Mouse (Mus musculus) stomach, embryonic 14.5 days (tissue): ENCODE measurements around the gene Peli3. TPM values are rescaled to one million over a fixed set of nuclear protein-coding genes. Genes with fewer than 3 reads are reported as not detected.

Experiments
- ATAC-seq: fragments of 200-750 bp; cut with Nextera tagmentation; 2 replicates; pipeline ENCODE4 v1.8.0; 2017; ENCODE audit warnings: low read depth, moderate TSS enrichment; ENCODE audit not compliant: insufficient number of reproducible peaks, insufficient read depth, low FRiP score
- H3K27ac ChIP-seq: fragments of 300-500 bp; sonication (generic); 2 replicates; pipeline ENCODE4 v1.5.1; 2014; ENCODE audit warnings: mild to moderate bottlenecking, low read length, moderate library complexity, mixed read lengths
- H3K27me3 ChIP-seq: fragments of 300-500 bp; sonication (generic); 2 replicates; pipeline ENCODE4 v1.6.1; 2014; ENCODE audit warnings: low read length, control low read depth, mixed read lengths; ENCODE audit not compliant: control insufficient read depth, insufficient read depth
- H3K36me3 ChIP-seq: fragments of 300-500 bp; sonication (generic); 2 replicates; pipeline ENCODE4 v1.6.1; 2014; ENCODE audit warnings: mild to moderate bottlenecking, control low read depth, low read length, moderate library complexity, mixed read lengths; ENCODE audit not compliant: control insufficient read depth, insufficient read depth
- H3K4me1 ChIP-seq: fragments of 300-500 bp; sonication (generic); 2 replicates; pipeline ENCODE4 v1.6.1; 2014; ENCODE audit warnings: low read length, control low read depth, mixed read lengths; ENCODE audit not compliant: control insufficient read depth, insufficient read depth
- H3K4me2 ChIP-seq: fragments of 300-500 bp; sonication (generic); replicated peaks from 2 replicates; pipeline ENCODE4 v1.6.1; 2014; ENCODE audit warnings: low read depth, low read length, control low read depth
- H3K4me3 ChIP-seq: fragments of 300-500 bp; sonication (generic); 2 replicates; pipeline ENCODE4 v1.5.1; 2014; ENCODE audit warnings: low read depth, low read length, control low read depth
- H3K9ac ChIP-seq: fragments of 300-500 bp; sonication (generic); replicated peaks from 2 replicates; pipeline ENCODE4 v1.6.1; 2014; ENCODE audit warnings: low read depth, mild to moderate bottlenecking, control low read depth, low read length, moderate library complexity, mixed read lengths
- H3K9me3 ChIP-seq: fragments of 300-500 bp; sonication (generic); 2 replicates; pipeline ENCODE4 v1.6.1; 2016; ENCODE audit warnings: low read depth, low read length, control low read depth; ENCODE audit not compliant: control insufficient read depth
- WGBS: fragments of 180-500 bp; shearing (Covaris S2); extraction: QIAGEN DNeasy Blood & Tissue Kit; methylation state at CpG from one replicate; pipeline ENCODE4 v1.1.7; 2014; 5-methylcytosine and 5-hydroxymethylcytosine counted together
- polyA plus RNA-seq: library from polyadenylated mRNA; unstranded; fragments of >200 nt; fragmentation: Nextera tagmentation; extraction: Ambion mirVana; gene quantifications from 2 replicates; pipeline ENCODE4 v1.2.1, GENCODE M21; 2014

Gene Peli3
- 1.5 and 1.6 TPM in 2 replicates for polyA plus RNA-seq

GRCm38 (mm10) chr19:4942551-4943252 lies at the start of gene Peli3:
Gene Peli3 (minus strand): TSS chr19:4943127.
- peak; percentile 93 for ATAC-seq
- Histone ChIP-seq H3K9ac (peak within 1 kb of the TSS; percentile 46; the same call in 1 of the 2 replicates), H3K36me3 (no peaks in the 10 kb centered on the region), H3K27me3 (no peaks in the 10 kb centered on the region), H3K9me3 (no peaks in the 10 kb centered on the region), H3K4me3 (peak within 1 kb of the TSS; percentile 57), H3K27ac (0 out of 2 replicates have a peak within 1 kb of the TSS, but pooled peaks have one; percentile 6), H3K4me1 (peaks cover 10% of the 10 kb centered on the region), H3K4me2 (peak within 1 kb of the TSS; percentile 89)
- 1% methylated on average over 44 of the region's 55 CpGs for WGBS

- Histone ChIP-seq H3K9me3 (no peaks in the 10 kb centered on the region), H3K27ac (no peak overlapping the region), H3K36me3 (no peaks in the 10 kb centered on the region; the same call in 1 of the 2 replicates), H3K4me2 (no peak overlapping the region), H3K27me3 (peaks cover 19% of the 10 kb centered on the region), H3K4me3 (no peak overlapping the region), H3K9ac (no peak overlapping the region), H3K4me1 (no peaks in the 10 kb centered on the region)
- 18% methylated on average over 8 of the region's 8 CpGs for WGBS
- no peak for ATAC-seq
These were observed 49.4 kb upstream of the Peli3 start for GRCm38 (mm10) chr19:4992371-4992770.

GRCm38 (mm10) chr19:4990716-4991115 lies 47.8 kb upstream of the Peli3 start:
- Histone ChIP-seq H3K27me3 (peaks cover 19% of the 10 kb centered on the region), H3K4me2 (no peak overlapping the region), H3K27ac (no peak overlapping the region), H3K36me3 (no peaks in the 10 kb centered on the region; the same call in 1 of the 2 replicates), H3K4me1 (no peaks in the 10 kb centered on the region), H3K9ac (no peak overlapping the region), H3K4me3 (no peak overlapping the region), H3K9me3 (no peaks in the 10 kb centered on the region)
- ATAC-seq, result no peak; the same call in 1 of the 2 replicates
- 2% methylated on average over 22 of the region's 22 CpGs for whole genome bisulfite sequencing

DNA sequence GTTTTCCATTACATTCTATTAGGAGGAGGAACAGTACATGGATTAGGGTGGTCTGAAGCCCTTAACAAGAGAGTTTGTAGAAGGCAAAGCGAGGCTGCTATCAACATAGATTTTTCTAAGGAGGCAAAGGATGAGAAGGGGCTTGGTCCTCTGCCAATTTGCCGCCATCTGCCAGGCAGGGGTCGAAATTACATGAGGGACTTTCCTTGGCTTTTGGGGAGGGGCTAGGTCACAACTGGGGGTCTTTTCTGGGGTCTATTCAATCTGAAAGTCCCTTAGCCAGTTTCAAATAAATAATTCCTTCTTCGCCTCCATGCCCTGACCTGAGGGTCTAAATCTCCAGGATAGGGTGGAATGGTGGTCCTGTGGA lies 47.3 kb upstream of the Peli3 start, which contains the start of gene Npas4:
Gene Npas4, minus strand, starts transcription at position 61 of the 370 bp plus-strand sequence.
- Histone ChIP-seq H3K4me1 (no peaks in the 10 kb centered on the region), H3K9me3 (no peaks in the 10 kb centered on the region), H3K4me3 (no peak within 1 kb of the TSS), H3K27ac (no peak within 1 kb of the TSS), H3K4me2 (no peak within 1 kb of the TSS), H3K27me3 (peaks cover 19% of the 10 kb centered on the region), H3K36me3 (no peaks in the 10 kb centered on the region; the same call in 1 of the 2 replicates), H3K9ac (no peak within 1 kb of the TSS)
- 24% methylated on average over 4 of the region's 4 CpGs for WGBS
- no peak for ATAC-seq

GRCm38 (mm10) chr19:4989434-4990255 lies 46.7 kb upstream of the Peli3 start:
- ATAC-seq, result no peak

GRCm38 (mm10) chr19:4989013-4989412 lies 46.1 kb upstream of the Peli3 start:
- no peaks in the 10 kb centered on the region for H3K9me3 ChIP-seq
- H3K27ac ChIP-seq, result no peak overlapping the region
- ATAC-seq, result no peak
- no peaks in the 10 kb centered on the region for H3K4me1 ChIP-seq
- no peaks in the 10 kb centered on the region; the same call in 1 of the 2 replicates for H3K36me3 ChIP-seq
- H3K27me3 ChIP-seq, result peaks cover 19% of the 10 kb centered on the region
- 3% methylated on average over 13 of the region's 13 CpGs for WGBS
- no peak overlapping the region for H3K4me3 ChIP-seq
- H3K4me2 ChIP-seq, result no peak overlapping the region
- no peak overlapping the region for H3K9ac ChIP-seq

More at GRCm38 (mm10) chr19:4989434-4990255, 46.7 kb upstream of the Peli3 start:
- no peak overlapping the region for H3K9ac ChIP-seq
- no peaks in the 10 kb centered on the region for H3K4me1 ChIP-seq
- no peaks in the 10 kb centered on the region; the same call in 1 of the 2 replicates for H3K36me3 ChIP-seq
- H3K4me2 ChIP-seq, result no peak overlapping the region
- peaks cover 19% of the 10 kb centered on the region for H3K27me3 ChIP-seq
- WGBS, result 23% methylated on average over 42 of the region's 47 CpGs
- no peak overlapping the region for H3K27ac ChIP-seq
- no peak overlapping the region for H3K4me3 ChIP-seq
- H3K9me3 ChIP-seq, result no peaks in the 10 kb centered on the region

DNA sequence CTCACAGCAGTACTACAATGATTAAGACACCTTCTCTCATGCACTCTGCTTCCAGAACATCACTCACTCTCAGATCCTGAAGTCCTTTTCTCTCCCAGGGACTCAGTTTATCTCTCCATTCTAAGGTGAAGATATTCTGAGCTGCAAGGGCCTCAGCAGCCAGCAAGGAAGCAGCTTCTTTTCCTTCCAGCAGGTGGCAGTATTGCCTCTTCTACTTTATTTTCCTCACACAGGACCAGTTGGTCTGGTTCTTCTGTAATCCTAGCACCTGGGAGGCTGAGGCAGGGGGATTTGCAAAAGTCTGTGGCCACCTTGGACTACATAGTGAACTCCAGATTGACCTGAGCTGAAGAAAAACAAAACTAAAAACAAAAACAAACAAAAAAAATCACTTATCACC lies 38.8 kb upstream of the Peli3 start:
- H3K4me3 ChIP-seq, result no peak overlapping the region
- H3K4me1 ChIP-seq, result no peaks in the 10 kb centered on the region
- no peaks in the 10 kb centered on the region for H3K36me3 ChIP-seq
- no peak overlapping the region for H3K9ac ChIP-seq
- peaks cover 9% of the 10 kb centered on the region; the same call in 1 of the 2 replicates for H3K27me3 ChIP-seq
- no peaks in the 10 kb centered on the region for H3K9me3 ChIP-seq
- H3K4me2 ChIP-seq, result no peak overlapping the region
- no peak for ATAC-seq
- H3K27ac ChIP-seq, result no peak overlapping the region

DNA sequence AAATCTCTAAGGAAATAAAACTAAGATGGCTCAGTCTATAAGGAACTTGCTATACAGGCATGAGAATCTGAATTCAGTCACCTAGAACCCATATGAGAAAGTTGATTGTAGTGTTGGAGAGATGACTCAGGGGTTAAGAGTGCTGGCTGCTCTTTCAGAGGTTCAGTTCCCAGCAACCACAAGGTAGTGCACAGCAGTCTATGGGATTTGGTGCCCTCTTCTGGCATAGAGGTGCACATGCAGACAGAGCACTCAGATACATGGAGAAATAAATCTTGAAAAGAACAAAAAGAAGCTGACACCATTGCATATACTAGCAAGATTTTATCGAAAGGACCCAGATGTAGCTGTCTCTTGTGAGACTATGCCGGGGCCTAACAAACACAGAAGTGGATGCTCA lies 25.3 kb upstream of the Peli3 start:
- Histone ChIP-seq H3K36me3 (peaks cover 13% of the 10 kb centered on the region), H3K9ac (no peak overlapping the region), H3K27ac (no peak overlapping the region), H3K9me3 (no peaks in the 10 kb centered on the region), H3K27me3 (no peaks in the 10 kb centered on the region), H3K4me3 (no peak overlapping the region), H3K4me2 (no peak overlapping the region), H3K4me1 (no peaks in the 10 kb centered on the region)
- no peak for ATAC-seq
- WGBS, result 78% methylated on average over 2 of the region's 2 CpGs
